Mouse (Mus musculus) embryonic facial prominence, embryonic 11.5 days (tissue): ENCODE data around the gene Fam71f2. TPM values are rescaled to one million over a fixed set of nuclear protein-coding genes. Genes with fewer than 3 reads are reported as not detected.

Source experiments
- ATAC-seq: fragments of 200-750 bp; cut with Nextera tagmentation; replicated peaks from 2 replicates; pipeline ENCODE4 v1.8.0; 2017; ENCODE audit warnings: low read depth; ENCODE audit not compliant: insufficient number of reproducible peaks, low FRiP score, low TSS enrichment
- DNase-seq: peaks from one replicate; pipeline ENCODE4 v3.0.0-alpha.2; 2015; ENCODE audit warnings: low spot score
- H3K27ac ChIP-seq: fragments of 300-500 bp; sonication (generic); replicated peaks from 2 replicates; pipeline ENCODE4 v1.5.1; 2014; ENCODE audit warnings: mild to moderate bottlenecking, low read depth, low read length, control low read depth
- H3K27me3 ChIP-seq: fragments of 300-500 bp; sonication (generic); 2 replicates; pipeline ENCODE4 v1.6.1; 2014; ENCODE audit warnings: mild to moderate bottlenecking, low read length, moderate library complexity, mixed read lengths; ENCODE audit not compliant: control insufficient read depth, insufficient read depth
- H3K36me3 ChIP-seq: fragments of 300-500 bp; sonication (generic); replicated peaks from 2 replicates; pipeline ENCODE4 v1.6.1; 2014; ENCODE audit warnings: low read depth, mild to moderate bottlenecking, low read length, moderate library complexity, mixed read lengths; ENCODE audit not compliant: control insufficient read depth, insufficient read depth
- H3K4me1 ChIP-seq: fragments of 300-500 bp; sonication (generic); 2 replicates; pipeline ENCODE4 v1.6.1; 2014; ENCODE audit warnings: low read length, mixed read lengths; ENCODE audit not compliant: control insufficient read depth, insufficient read depth
- H3K4me2 ChIP-seq: fragments of 300-500 bp; sonication (generic); 2 replicates; pipeline ENCODE4 v1.6.1; 2014; ENCODE audit warnings: low read depth, mild to moderate bottlenecking, control low read depth, low read length, moderate library complexity
- H3K4me3 ChIP-seq: fragments of 300-500 bp; sonication (generic); 2 replicates; pipeline ENCODE4 v1.5.1; 2014; ENCODE audit warnings: low read depth, low read length, control low read depth
- H3K9ac ChIP-seq: fragments of 300-500 bp; sonication (generic); replicated peaks from 2 replicates; pipeline ENCODE4 v1.6.1; 2014; ENCODE audit warnings: mild to moderate bottlenecking, control low read depth, low read length
- H3K9me3 ChIP-seq: fragments of 300-500 bp; sonication (generic); replicated peaks from 2 replicates; pipeline ENCODE4 v1.6.1; 2016; ENCODE audit warnings: mild to moderate bottlenecking, low read length, inconsistent platforms, mixed read lengths; ENCODE audit not compliant: control insufficient read depth
- WGBS: fragments of 180-500 bp; shearing (Covaris S2); extraction: QIAGEN DNeasy Blood & Tissue Kit; methylation state at CpG from one replicate; pipeline ENCODE4 v1.1.7; 2014; 5-methylcytosine and 5-hydroxymethylcytosine counted together
- polyA plus RNA-seq: library from polyadenylated mRNA; unstranded; fragments of >200 nt; fragmentation: Nextera tagmentation; extraction: Ambion mirVana; gene quantifications from 2 replicates; pipeline ENCODE4 v1.2.1, GENCODE M21; 2014

Gene Fam71f2
- polyA plus RNA-seq, 1 experiment from 2014 or later, result 0.79 TPM

GRCm38 (mm10) chr6:29264456-29264781 is 15.0 kb upstream of the Fam71f2 start:
- DNase-seq (no peak), ATAC-seq (no peak)
- Histone ChIP-seq H3K36me3 (no peaks in the 10 kb centered on the region), H3K4me2 (no peak overlapping the region), H3K9ac (no peak overlapping the region), H3K9me3 (no peaks in the 10 kb centered on the region), H3K4me1 (no peaks in the 10 kb centered on the region), H3K27me3 (no peaks in the 10 kb centered on the region), H3K4me3 (no peak overlapping the region), H3K27ac (no peak overlapping the region)
- 76% methylated on average over 3 of the region's 3 CpGs for WGBS

DNA sequence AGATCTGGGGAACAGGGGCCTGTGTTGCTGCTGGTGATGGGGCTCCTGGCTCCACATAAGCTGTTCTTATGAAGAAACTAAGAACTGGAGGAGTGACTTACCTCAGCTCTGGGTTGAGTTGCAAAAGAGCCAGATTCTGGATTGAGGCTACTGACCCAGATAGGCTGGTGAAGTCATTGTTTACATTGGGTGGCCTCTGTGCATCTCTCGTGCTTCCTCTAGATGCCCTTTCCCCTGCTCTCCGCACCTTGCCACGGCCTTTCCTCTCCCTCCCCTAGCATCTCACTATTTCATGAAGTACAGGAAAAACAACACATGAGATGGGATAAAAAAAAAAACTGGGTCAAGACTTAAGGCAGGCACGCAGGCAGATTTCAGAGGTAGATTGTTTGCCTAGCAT is 12.5 kb upstream of the Fam71f2 start:
- Histone ChIP-seq H3K27ac (no peak overlapping the region), H3K4me3 (no peak overlapping the region), H3K36me3 (no peaks in the 10 kb centered on the region), H3K9ac (no peak overlapping the region), H3K9me3 (no peaks in the 10 kb centered on the region), H3K4me1 (no peaks in the 10 kb centered on the region), H3K4me2 (no peak overlapping the region), H3K27me3 (no peaks in the 10 kb centered on the region)
- no peak for DNase-seq
- WGBS, result 66% methylated on average over 4 of the region's 4 CpGs
- ATAC-seq, result no peak

GRCm38 (mm10) chr6:29269006-29269668 is 10.3 kb upstream of the Fam71f2 start:
- 70% methylated on average over 6 of the region's 6 CpGs for WGBS
- no peaks in the 10 kb centered on the region for H3K36me3 ChIP-seq
- no peak overlapping the region for H3K4me2 ChIP-seq
- DNase-seq (no peak), ATAC-seq (no peak)
- no peaks in the 10 kb centered on the region for H3K9me3 ChIP-seq
- H3K4me1 ChIP-seq, result no peaks in the 10 kb centered on the region
- H3K27me3 ChIP-seq, result no peaks in the 10 kb centered on the region
- H3K27ac ChIP-seq, result no peak overlapping the region
- H3K9ac ChIP-seq, result no peak overlapping the region
- H3K4me3 ChIP-seq, result no peak overlapping the region

- Histone ChIP-seq H3K27ac (no peak overlapping the region), H3K4me3 (no peak overlapping the region), H3K36me3 (peaks cover 4% of the 10 kb centered on the region), H3K9me3 (no peaks in the 10 kb centered on the region), H3K9ac (no peak overlapping the region), H3K4me2 (no peak overlapping the region), H3K27me3 (no peaks in the 10 kb centered on the region), H3K4me1 (no peaks in the 10 kb centered on the region)
- WGBS, result 8% methylated on average over 8 of the region's 8 CpGs
- DNase-seq (no peak), ATAC-seq (no peak)
These were observed 8.4 kb upstream of the Fam71f2 start for GRCm38 (mm10) chr6:29270961-29271360.

GRCm38 (mm10) chr6:29272312-29273072 is 6.9 kb upstream of the Fam71f2 start, which contains the start of gene Hilpda:
Gene Hilpda (plus strand): TSS chr6:29272488.
- under 1% methylated on average over 46 of the region's 46 CpGs for WGBS
- Histone ChIP-seq H3K36me3 (peaks cover 4% of the 10 kb centered on the region), H3K27me3 (no peaks in the 10 kb centered on the region), H3K9me3 (no peaks in the 10 kb centered on the region), H3K9ac (peak within 1 kb of the TSS; percentile 75), H3K4me3 (peak within 1 kb of the TSS; percentile 71), H3K27ac (peak within 1 kb of the TSS; percentile 56; the same call in 1 of the 2 replicates), H3K4me1 (no peaks in the 10 kb centered on the region), H3K4me2 (peak within 1 kb of the TSS; percentile 70)
- ATAC-seq, result peak; percentile 98
- peak; percentile 96 for DNase-seq

GRCm38 (mm10) chr6:29276746-29277145 is 2.6 kb upstream of the Fam71f2 start:
- DNase-seq, result no peak
- no peaks in the 10 kb centered on the region for H3K27me3 ChIP-seq
- peaks cover 4% of the 10 kb centered on the region for H3K36me3 ChIP-seq
- no peak overlapping the region for H3K9ac ChIP-seq
- WGBS, result 92% methylated on average over 5 of the region's 5 CpGs
- H3K4me1 ChIP-seq, result no peaks in the 10 kb centered on the region
- ATAC-seq, result no peak
- H3K4me3 ChIP-seq, result no peak overlapping the region
- H3K9me3 ChIP-seq, result no peaks in the 10 kb centered on the region
- no peak overlapping the region for H3K27ac ChIP-seq
- H3K4me2 ChIP-seq, result no peak overlapping the region

DNA sequence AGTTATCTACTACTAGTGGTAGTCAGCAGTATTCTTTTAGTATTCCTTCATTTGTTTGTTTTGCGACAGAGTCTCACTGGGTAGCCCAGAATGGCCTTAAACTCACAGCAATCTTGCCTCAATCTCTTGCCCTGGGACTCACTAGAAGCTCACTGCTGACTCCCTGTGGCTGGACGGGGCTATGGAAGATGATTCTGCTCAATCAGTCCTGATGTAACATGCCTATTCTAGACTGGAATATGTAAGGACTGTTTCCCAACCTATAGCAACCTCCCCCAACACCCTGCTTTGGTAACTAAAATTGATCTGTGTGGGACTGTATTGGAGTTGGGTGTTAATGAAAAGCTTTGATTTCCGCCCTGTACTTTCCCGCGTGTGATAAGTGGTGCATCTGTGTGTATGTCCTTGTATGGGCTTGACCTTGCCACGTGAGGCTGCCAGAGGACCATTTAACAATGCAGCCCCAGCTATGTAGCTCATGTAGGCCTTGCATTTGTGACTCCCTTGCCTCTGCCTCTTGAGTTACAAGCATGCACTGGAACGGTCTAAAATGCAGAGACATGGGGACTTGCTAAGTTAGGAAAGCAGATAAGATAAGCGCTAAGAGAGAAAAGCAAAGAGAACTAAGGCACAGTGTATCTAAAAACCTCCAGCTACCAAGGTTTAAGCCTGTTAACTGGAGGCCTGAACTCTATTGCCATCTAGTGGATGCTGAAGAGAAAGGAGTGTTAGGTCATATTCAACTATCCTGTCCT is 703 bp upstream of the Fam71f2 start:
- Histone ChIP-seq H3K27me3 (no peaks in the 10 kb centered on the region), H3K9ac (no peak overlapping the region), H3K9me3 (no peaks in the 10 kb centered on the region), H3K4me2 (no peak overlapping the region), H3K4me1 (no peaks in the 10 kb centered on the region), H3K4me3 (no peak overlapping the region), H3K27ac (no peak overlapping the region), H3K36me3 (peaks cover 4% of the 10 kb centered on the region)
- WGBS, result 30% methylated on average over 8 of the region's 8 CpGs
- peak; percentile 55 for ATAC-seq
- DNase-seq, result peak; percentile 81

DNA sequence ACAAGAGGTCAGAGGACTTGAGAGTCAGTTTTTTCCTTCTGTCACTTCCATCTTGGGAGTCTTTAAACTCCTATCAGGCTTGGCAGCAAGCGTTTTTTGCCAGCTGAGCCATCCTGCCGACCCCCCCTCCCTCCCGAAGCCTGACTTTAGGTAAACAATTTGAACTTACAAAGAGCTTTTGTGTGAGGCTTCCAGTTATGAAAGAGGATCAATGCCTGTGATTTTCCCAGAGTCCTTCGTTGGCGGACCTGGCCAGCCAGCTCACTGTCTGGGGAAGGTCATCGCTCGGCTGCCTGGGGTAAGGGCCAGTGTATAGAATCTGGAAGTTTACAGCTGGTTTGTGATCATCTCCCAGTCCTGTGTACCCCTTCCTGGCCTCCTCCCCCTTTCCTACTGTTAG is 1.3 kb downstream of the Fam71f2 start:
- Histone ChIP-seq H3K9ac (no peak overlapping the region), H3K4me3 (no peak overlapping the region), H3K9me3 (no peaks in the 10 kb centered on the region), H3K27ac (no peak overlapping the region), H3K27me3 (no peaks in the 10 kb centered on the region), H3K4me2 (no peak overlapping the region), H3K36me3 (no peaks in the 10 kb centered on the region), H3K4me1 (no peaks in the 10 kb centered on the region)
- 28% methylated on average over 7 of the region's 7 CpGs for WGBS
- ATAC-seq (no peak), DNase-seq (no peak)
